Mouse (Mus musculus) G1E (cell line): Measurements from ENCODE around the gene Polr3b. TPM values are rescaled to one million over a fixed set of nuclear protein-coding genes. Genes with fewer than 3 reads are reported as not detected.

Experiments used
- ATAC-seq: 2 replicates; pipeline ENCODE4 v1.8.0; 2016; ENCODE audit warnings: mild to moderate bottlenecking; ENCODE audit not compliant: insufficient number of reproducible peaks, poor library complexity, low FRiP score, severe bottlenecking; ENCODE audit errors: extremely low read depth
- DNase-seq: peaks from one replicate; pipeline ENCODE4 v3.0.0; 2012; ENCODE audit warnings: low spot score
- H3K27me3 ChIP-seq: 2 replicates; pipeline ENCODE4 v1.6.1; 2012; ENCODE audit warnings: mild to moderate bottlenecking, low read length, inconsistent platforms; ENCODE audit not compliant: insufficient read depth
- H3K36me3 ChIP-seq: replicated peaks from 2 replicates; pipeline ENCODE3; 2012; ENCODE audit warnings: mild to moderate bottlenecking, inconsistent platforms
- H3K4me1 ChIP-seq: 2 replicates; pipeline ENCODE4 v1.6.1; 2012; ENCODE audit warnings: low read depth, low read length, inconsistent platforms, mixed read lengths; ENCODE audit not compliant: insufficient read depth
- H3K4me3 ChIP-seq: 2 replicates; pipeline ENCODE4 v1.5.1; 2012; ENCODE audit warnings: low read depth, mild to moderate bottlenecking, inconsistent platforms, low read length, moderate library complexity, mixed read lengths
- H3K9me3 ChIP-seq: replicated peaks from 2 replicates; pipeline ENCODE4 v1.6.1; 2012; ENCODE audit warnings: inconsistent platforms
- CTCF ChIP-seq: IDR thresholded peaks from 2 replicates; pipeline ENCODE4 v1.5.1; 2012; ENCODE audit warnings: low read depth, low read length, inconsistent platforms, mixed read lengths
- GATA1 ChIP-seq: IDR thresholded peaks from 2 replicates; pipeline ENCODE4 v1.6.1; 2012; ENCODE audit warnings: borderline replicate concordance, low read length, inconsistent platforms, mixed read lengths
- GATA2 ChIP-seq: IDR thresholded peaks from 2 replicates; pipeline ENCODE4 v1.6.1; 2012; ENCODE audit warnings: low read depth, low read length, inconsistent platforms, borderline replicate concordance
- POLR2AphosphoS5 ChIP-seq: IDR thresholded peaks from 2 replicates; pipeline ENCODE4 v1.6.1; 2012; ENCODE audit warnings: low read depth, low read length, inconsistent platforms; ENCODE audit not compliant: insufficient replicate concordance
- TAL1 ChIP-seq: conservative IDR thresholded peaks from 2 replicates; pipeline ENCODE4 v1.6.1; 2012; ENCODE audit warnings: low read depth, low read length, inconsistent platforms, mixed read lengths
- polyA plus RNA-seq: library from polyadenylated mRNA; stranded (reverse); fragments of >175 nt; gene quantifications from 2 replicates; pipeline ENCODE4 v1.2.3, GENCODE M21; 2012
- total RNA-seq, 2 experiments: library from RNA; stranded (forward) in 1 of 2; stranded (reverse) in 1 of 2; fragments of 200-1000 nt in 1 of 2; fragments of >200 nt in 1 of 2; fragmentation: Nextera tagmentation in 1 of 2; gene quantifications; 2 replicates each; pipeline ENCODE4 v1.2.3; 2014 to 2017

The Polr3b gene
- total and polyA plus RNA-seq, 3 experiments: 5.6 to 27.2 (median 21.9) TPM

DNA sequence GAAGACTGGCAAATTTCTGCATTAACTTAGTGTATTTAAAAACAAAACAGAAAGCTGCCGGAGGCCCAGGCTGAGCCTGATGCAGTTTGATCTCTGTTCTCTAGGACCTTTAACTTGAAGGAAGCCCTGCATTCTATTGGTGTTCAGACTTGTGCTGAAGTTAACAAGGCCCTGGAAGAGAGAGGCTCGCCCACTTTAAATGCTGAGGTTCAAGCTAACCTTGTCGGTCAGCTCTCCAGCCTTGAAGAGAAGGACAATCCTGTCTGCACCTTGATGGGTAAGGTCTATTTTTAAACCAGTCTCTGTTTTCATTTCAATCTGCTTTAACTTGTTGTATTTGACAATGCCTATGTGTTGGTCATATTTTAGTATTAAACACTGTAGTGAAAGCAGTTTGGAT lies 13.7 kb upstream of the Polr3b start:
- ATAC-seq: no peak
- peaks cover 3% of the 10 kb centered on the region; the same call in 1 of the 2 replicates for H3K4me1 ChIP-seq
- no peak for DNase-seq

DNA sequence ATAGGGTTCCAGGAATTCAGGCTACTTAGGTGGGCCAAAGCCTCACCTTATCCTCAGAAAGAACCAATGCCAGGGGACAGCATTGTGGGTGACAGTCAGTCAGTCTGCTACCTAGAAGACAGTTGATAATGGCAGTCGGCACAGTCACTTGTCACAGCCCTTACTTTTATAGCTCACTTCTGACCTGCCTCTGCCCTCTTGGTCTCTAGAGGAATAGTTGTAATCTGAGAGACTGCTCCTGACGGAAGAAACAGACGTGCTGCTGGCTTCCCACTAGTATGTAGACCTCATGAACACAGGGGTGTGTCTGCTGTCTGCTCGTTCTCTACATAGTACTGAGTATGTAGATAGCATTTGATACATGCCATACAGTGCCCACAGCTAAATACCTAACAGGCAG lies 11.8 kb upstream of the Polr3b start:
- peaks cover 53% of the 10 kb centered on the region for H3K36me3 ChIP-seq
- no peak for TF ChIP-seq TAL1

More for the DNA sequence above, 13.7 kb upstream of the Polr3b start:
- peaks cover 56% of the 10 kb centered on the region for H3K36me3 ChIP-seq
- no peaks in the 10 kb centered on the region for H3K27me3 ChIP-seq
- H3K4me3 ChIP-seq: no peak overlapping the region
- no peaks in the 10 kb centered on the region for H3K9me3 ChIP-seq
- TF ChIP-seq POLR2AphosphoS5 (no peak), GATA2 (no peak), GATA1 (no peak), TAL1 (no peak), CTCF (no peak)

DNA sequence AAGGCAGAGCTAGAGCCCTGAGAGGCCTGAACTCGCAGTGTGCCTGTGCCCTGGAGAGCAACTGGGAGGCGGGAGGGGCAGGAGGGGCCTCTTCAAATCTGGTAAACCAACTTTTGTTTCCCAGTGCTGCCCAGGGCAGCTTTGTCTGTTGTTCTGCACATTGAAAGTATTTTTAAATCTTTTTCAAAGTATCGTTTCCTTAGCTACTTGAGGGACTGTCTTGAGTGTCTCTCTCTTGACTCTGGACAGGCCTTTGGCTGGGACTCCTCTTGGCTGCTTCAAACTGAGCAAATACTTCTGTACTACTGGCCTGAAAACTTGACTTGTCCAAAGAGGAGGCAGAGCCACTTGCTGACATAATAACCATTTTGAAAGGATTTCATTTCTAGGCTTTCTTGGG lies 11.3 kb upstream of the Polr3b start:
- Histone ChIP-seq H3K36me3 (peaks cover 49% of the 10 kb centered on the region), H3K27me3 (no peaks in the 10 kb centered on the region), H3K4me1 (peaks cover 10% of the 10 kb centered on the region; the same call in 1 of the 2 replicates), H3K4me3 (no peak overlapping the region), H3K9me3 (no peaks in the 10 kb centered on the region)
- ATAC-seq: no peak
- no peak for DNase-seq
- TF ChIP-seq GATA1 (no peak), CTCF (no peak), GATA2 (no peak), TAL1 (no peak), POLR2AphosphoS5 (no peak)

More for the DNA sequence above, 11.8 kb upstream of the Polr3b start:
- Histone ChIP-seq H3K4me3 (no peak overlapping the region), H3K9me3 (no peaks in the 10 kb centered on the region), H3K4me1 (peaks cover 7% of the 10 kb centered on the region; the same call in 1 of the 2 replicates), H3K27me3 (no peaks in the 10 kb centered on the region)
- no peak for ATAC-seq
- no peak for DNase-seq

DNA sequence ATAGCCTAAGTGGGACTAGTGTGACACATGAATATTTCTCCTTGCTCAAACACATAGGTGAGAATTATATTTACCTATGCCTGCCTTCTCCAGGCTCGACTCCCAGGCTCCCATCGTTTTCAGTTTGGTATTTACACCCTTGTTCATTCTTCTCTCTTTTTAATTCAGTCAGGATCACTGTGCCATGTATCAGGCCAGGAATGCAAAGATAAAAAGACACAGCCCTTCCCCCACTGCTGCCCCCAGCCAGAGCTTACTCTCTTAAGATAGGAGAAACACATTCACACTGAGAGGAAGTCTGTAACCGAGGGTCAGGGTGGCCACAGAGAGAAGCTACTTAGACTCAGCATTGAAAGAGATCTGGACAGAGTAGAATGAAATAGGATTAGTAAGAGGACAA lies 10.4 kb upstream of the Polr3b start:
- peaks cover 43% of the 10 kb centered on the region for H3K36me3 ChIP-seq
- H3K9me3 ChIP-seq: no peaks in the 10 kb centered on the region
- DNase-seq (no peak), ATAC-seq (no peak)
- H3K4me1 ChIP-seq: peaks cover 10% of the 10 kb centered on the region; the same call in 1 of the 2 replicates
- H3K27me3 ChIP-seq: no peaks in the 10 kb centered on the region
- H3K4me3 ChIP-seq: no peak overlapping the region
- TF ChIP-seq GATA2 (no peak), CTCF (no peak), TAL1 (no peak), GATA1 (no peak), POLR2AphosphoS5 (no peak)

DNA sequence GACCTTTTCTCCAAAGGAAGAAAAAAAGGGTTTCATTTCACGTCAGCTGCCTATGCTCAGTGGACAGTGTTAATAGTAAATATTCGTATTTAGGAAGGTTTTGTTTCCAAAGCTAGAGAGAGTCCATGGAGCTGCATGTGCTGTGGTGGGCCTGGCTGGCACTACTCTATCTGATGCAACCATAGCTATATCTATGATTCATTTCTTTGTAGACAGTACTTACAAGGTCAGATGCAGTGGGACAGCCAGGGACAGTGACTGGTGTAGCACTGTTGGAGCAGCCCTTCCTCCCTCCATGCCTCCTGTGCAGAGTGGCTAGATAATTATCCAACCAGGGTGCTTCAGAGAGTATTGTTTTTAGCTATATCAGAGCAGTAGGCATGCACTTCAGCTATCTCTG lies 9.8 kb upstream of the Polr3b start:
- H3K36me3 ChIP-seq: peaks cover 41% of the 10 kb centered on the region

DNA sequence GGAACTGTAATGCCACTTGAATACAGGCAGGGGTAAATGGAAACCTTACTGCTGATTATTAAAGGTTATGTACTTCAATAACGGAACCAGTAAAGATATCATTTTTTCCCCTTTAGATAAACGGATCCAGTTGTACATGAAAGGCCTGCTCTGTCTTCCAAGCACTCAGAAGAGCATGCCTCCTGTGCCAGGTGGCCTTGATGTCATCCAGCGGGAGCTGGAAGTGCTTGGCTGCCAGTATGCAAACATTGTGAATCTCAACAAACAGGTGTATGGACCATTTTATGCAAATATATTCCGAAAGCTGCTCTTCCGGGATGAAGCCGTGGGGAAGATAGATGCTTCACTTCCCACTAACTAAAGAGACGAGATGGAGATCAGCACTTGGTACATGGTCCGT lies 8.7 kb upstream of the Polr3b start:
- ATAC-seq (no peak), DNase-seq (no peak)
- TF ChIP-seq CTCF (no peak), TAL1 (no peak), GATA1 (no peak), GATA2 (no peak), POLR2AphosphoS5 (no peak)
- Histone ChIP-seq H3K36me3 (peaks cover 44% of the 10 kb centered on the region), H3K4me3 (no peak overlapping the region), H3K9me3 (no peaks in the 10 kb centered on the region), H3K27me3 (no peaks in the 10 kb centered on the region), H3K4me1 (peaks cover 10% of the 10 kb centered on the region; the same call in 1 of the 2 replicates)

More for the DNA sequence above, 9.8 kb upstream of the Polr3b start:
- ATAC-seq (no peak), DNase-seq (no peak)
- no peak overlapping the region for H3K4me3 ChIP-seq
- H3K27me3 ChIP-seq: no peaks in the 10 kb centered on the region
- TF ChIP-seq CTCF: no peak
- TF ChIP-seq GATA1: no peak
- TF ChIP-seq TAL1: no peak
- TF ChIP-seq POLR2AphosphoS5: no peak
- no peak for TF ChIP-seq GATA2
- H3K9me3 ChIP-seq: no peaks in the 10 kb centered on the region
- H3K4me1 ChIP-seq: peaks cover 10% of the 10 kb centered on the region; the same call in 1 of the 2 replicates

DNA sequence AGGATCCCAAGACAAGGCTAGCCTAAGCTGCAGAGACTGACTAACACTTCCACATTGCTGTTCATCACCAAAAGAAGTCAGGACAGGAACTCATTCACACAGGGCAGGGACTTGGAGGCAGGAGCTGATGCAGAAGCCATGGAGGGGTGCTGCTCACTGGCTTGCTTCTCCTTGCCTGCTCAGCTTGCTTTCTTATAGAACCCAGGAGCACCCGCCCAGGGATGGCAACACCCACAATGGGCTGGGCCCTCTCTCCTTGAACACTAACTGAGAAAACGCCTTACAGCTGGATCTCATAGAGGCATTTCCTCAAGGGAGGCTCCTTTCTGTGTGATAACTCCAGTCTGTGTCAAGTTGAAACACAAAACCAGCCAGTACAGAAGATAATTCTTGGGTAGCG lies 7.0 kb upstream of the Polr3b start:
- no peak for ATAC-seq
- TF ChIP-seq GATA1: no peak
- no peak for TF ChIP-seq GATA2
- no peak for TF ChIP-seq CTCF
- TF ChIP-seq TAL1: no peak
- no peak for TF ChIP-seq POLR2AphosphoS5
- H3K36me3 ChIP-seq: peaks cover 31% of the 10 kb centered on the region

More for the DNA sequence above, 7.0 kb upstream of the Polr3b start:
- no peaks in the 10 kb centered on the region for H3K9me3 ChIP-seq
- no peak overlapping the region for H3K4me3 ChIP-seq
- DNase-seq: no peak
- peaks cover 10% of the 10 kb centered on the region; the same call in 1 of the 2 replicates for H3K4me1 ChIP-seq
- no peaks in the 10 kb centered on the region for H3K27me3 ChIP-seq
